Mouse (Mus musculus): ENCODE results near the gene Klrb1c.
A peak's percentile ranks its signal among the peaks of the same experiment; 100 is the strongest.

DNA sequence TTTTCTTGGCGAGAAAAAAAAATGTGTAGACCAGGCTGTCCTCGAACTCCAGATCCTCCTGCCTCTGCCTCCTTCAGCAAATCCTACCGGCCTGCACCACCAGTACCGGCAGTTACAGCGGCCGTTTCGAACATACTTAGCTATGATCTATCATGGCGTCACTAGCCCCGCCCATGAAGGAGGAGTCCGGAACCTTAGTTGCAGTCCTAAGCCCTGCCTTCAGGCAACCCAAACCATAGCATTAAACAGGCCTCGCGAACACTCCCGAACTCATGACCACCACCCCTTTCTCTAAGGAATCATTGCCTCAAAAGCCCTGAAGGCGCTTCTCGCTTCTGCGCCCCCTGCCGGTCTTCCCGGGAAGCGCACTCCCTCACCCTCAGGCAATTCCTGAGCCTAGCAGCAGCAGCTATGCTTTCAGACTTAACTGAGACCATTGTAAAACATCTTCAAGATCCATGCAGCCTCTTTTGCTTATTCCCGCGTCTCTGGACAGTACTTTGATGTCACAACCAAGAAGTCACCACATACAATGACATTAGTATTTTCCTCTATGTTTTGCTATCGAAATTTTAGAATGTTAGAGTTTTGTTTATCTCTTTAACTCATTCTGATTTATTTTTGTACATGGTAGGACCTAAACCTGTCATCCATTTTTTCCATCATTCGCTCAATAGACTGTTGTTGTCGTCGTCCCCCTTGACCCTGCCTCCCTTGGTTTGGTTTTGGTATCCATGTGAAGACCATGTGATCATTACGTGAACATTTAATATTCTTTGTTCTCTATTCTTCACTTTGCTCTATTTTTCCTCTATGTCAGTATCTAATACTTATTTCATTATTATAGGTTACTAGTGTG, 14.2 kb upstream of the Klrb1c start:
- TF ChIP-seq CTCF (IDR thresholded peaks at IDR 0.05; ENCODE audit: control insufficient read depth, insufficient read depth, insufficient replicate concordance, low read depth, low read length) (peak; percentile 98), POLR2A (IDR thresholded peaks at IDR 0.05; ENCODE audit: control insufficient read depth, low read depth, low read length) (no peak)
